Mouse (Mus musculus) limb, embryonic 14.5 days (tissue): ENCODE measurements around the gene Ltbr. TPM values are rescaled to one million over a fixed set of nuclear protein-coding genes. Genes with fewer than 3 reads are reported as not detected.
"Not testable (repeated sequence)": the region's sequence is repeated elsewhere in the genome, so short reads cannot be mapped to it uniquely, and the experiment has no call there.

ENCODE experiments used
- ATAC-seq: fragments of 200-750 bp; cut with Nextera tagmentation; 2 replicates; pipeline ENCODE4 v1.8.0; 2017; ENCODE audit warnings: low read depth, moderate number of reproducible peaks, moderate TSS enrichment; ENCODE audit not compliant: low FRiP score
- DNase-seq: peaks from one replicate; pipeline ENCODE4 v3.0.0-alpha.2; 2015; ENCODE audit warnings: low spot score
- H3K27ac ChIP-seq: fragments of 300-500 bp; sonication (generic); replicated peaks from 2 replicates; pipeline ENCODE4 v1.5.1; 2014; ENCODE audit warnings: low read depth, mild to moderate bottlenecking, low read length, moderate library complexity, mixed read lengths
- H3K27me3 ChIP-seq: fragments of 300-500 bp; sonication (generic); 2 replicates; pipeline ENCODE4 v1.6.1; 2014; ENCODE audit warnings: low read length, mixed read lengths; ENCODE audit not compliant: control insufficient read depth, insufficient read depth
- H3K36me3 ChIP-seq: fragments of 300-500 bp; sonication (generic); 2 replicates; pipeline ENCODE4 v1.6.1; 2014; ENCODE audit warnings: mild to moderate bottlenecking, low read length, moderate library complexity, mixed read lengths; ENCODE audit not compliant: control insufficient read depth, insufficient read depth
- H3K4me1 ChIP-seq: fragments of 300-500 bp; sonication (generic); 2 replicates; pipeline ENCODE4 v1.6.1; 2014; ENCODE audit warnings: antibody characterized with exemption, low read length, mixed read lengths; ENCODE audit not compliant: control insufficient read depth, insufficient read depth
- H3K4me2 ChIP-seq: fragments of 300-500 bp; sonication (generic); replicated peaks from 2 replicates; pipeline ENCODE4 v1.6.1; 2014; ENCODE audit warnings: low read depth, mild to moderate bottlenecking, low read length, moderate library complexity; ENCODE audit not compliant: severe bottlenecking
- H3K4me3 ChIP-seq: fragments of 300-500 bp; sonication (generic); replicated peaks from 2 replicates; pipeline ENCODE4 v1.5.1; 2014; ENCODE audit warnings: low read length
- H3K9ac ChIP-seq: fragments of 300-500 bp; sonication (generic); 2 replicates; pipeline ENCODE4 v1.6.1; 2014; ENCODE audit warnings: mild to moderate bottlenecking, low read depth, low read length, moderate library complexity; ENCODE audit not compliant: severe bottlenecking
- H3K9me3 ChIP-seq: fragments of 300-500 bp; sonication (generic); 2 replicates; pipeline ENCODE4 v1.6.1; 2016; ENCODE audit warnings: low read length; ENCODE audit not compliant: control insufficient read depth
- POLR2A ChIP-seq: fragments of 200-500 bp; IDR thresholded peaks from 2 replicates; pipeline ENCODE4 v1.8.0; 2012; ENCODE audit warnings: inconsistent platforms, mild to moderate bottlenecking, moderate library complexity, borderline replicate concordance; ENCODE audit not compliant: insufficient read depth, insufficient read length; ENCODE audit errors: extremely low read depth
- WGBS: fragments of 180-500 bp; shearing (Covaris S2); extraction: QIAGEN DNeasy Blood & Tissue Kit; methylation state at CpG from one replicate; pipeline ENCODE4 v1.1.7; 2014; 5-methylcytosine and 5-hydroxymethylcytosine counted together
- polyA plus RNA-seq, 2 experiments: library from polyadenylated mRNA; depleted of rRNA in 1 of 2; stranded (reverse) in 1 of 2; unstranded in 1 of 2; fragments of >200 nt; fragmentation: Nextera tagmentation in 1 of 2; extraction: Ambion mirVana in 1 of 2; gene quantifications; 2 replicates each; pipeline versions ENCODE4 v1.2.1 to v1.2.3; 2012 to 2014

Ltbr gene
- polyA plus RNA-seq, 2 experiments = 45.8 to 52.7 TPM

DNA sequence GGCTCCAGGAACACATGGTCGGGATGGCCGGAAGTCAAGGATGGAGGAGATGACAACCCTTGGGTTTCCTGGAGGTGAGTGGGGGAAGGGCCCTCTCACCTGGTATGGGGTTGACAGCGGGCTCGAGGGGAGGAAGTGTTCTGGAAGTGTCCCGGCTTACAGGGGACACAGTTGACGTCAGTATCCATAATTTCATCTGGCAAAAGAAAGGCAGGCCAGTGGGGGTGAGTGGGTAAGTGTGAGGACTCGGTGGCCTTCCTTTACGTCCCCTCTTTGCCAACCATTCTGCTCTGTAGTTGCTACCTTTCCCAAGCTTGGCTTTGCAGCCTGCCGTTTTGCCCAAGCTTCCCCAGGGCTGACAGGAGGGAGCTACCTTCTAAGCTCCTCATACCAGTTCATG is 1.5 kb downstream of the Ltbr start:
- no peak for ATAC-seq
- Histone ChIP-seq H3K4me2 (peak overlapping the region; percentile 84), H3K27me3 (no peaks in the 10 kb centered on the region), H3K36me3 (peaks cover 22% of the 10 kb centered on the region), H3K9me3 (no peaks in the 10 kb centered on the region), H3K4me3 (peak overlapping the region; percentile 52; the same call in 1 of the 2 replicates), H3K9ac (no peak overlapping the region), H3K4me1 (peaks cover 37% of the 10 kb centered on the region), H3K27ac (no peak overlapping the region)
- no peak for TF ChIP-seq POLR2A
- WGBS = 78% methylated on average over 9 of the region's 9 CpGs
- no peak for DNase-seq

DNA sequence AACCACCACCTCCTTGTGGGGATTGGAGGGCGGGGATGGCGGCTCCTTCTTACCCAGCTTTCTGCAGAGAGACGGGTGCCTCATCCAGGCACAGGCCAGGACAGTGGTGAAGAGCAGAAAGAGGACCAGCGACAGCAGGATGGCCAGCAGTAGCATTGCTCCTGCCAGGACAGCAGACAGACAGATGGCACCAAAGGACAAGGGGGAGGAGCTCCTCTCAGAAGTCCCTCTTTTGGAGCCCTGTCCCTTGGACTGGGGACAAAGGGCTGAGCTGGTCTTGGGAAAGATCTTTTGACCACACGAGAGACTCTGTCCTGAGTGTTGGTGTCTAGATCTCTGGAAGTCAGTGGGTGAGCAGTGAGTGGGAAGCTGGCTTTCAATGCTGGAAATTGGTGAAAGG is 4.3 kb downstream of the Ltbr start:
- Histone ChIP-seq H3K36me3 (peaks cover 29% of the 10 kb centered on the region), H3K4me3 (no peak overlapping the region), H3K9ac (no peak overlapping the region), H3K4me2 (no peak overlapping the region), H3K27ac (no peak overlapping the region), H3K9me3 (no peaks in the 10 kb centered on the region), H3K4me1 (peaks cover 31% of the 10 kb centered on the region), H3K27me3 (no peaks in the 10 kb centered on the region)
- WGBS = 43% methylated on average over 5 of the region's 5 CpGs
- ATAC-seq = no peak
- no peak for DNase-seq
- TF ChIP-seq POLR2A = no peak

DNA sequence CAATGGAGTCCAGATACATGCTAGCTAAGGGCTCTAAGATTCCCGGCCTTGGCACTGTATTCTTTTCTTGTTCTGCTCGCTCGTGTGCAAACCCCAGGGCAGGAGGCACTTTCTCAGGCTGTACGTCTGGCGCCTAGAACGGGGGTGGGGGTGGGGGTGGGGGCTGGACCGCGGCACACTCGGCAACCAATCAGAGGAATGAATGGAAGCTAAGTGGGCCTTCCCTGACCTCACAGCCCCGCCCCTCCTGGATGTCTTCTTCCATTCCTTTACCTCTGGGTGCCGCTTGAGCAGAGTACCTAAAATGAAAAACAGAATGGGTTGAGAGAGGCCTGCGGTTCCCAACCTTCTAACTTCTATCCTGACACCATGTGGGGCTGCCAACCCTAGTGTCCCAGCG is 4.8 kb downstream of the Ltbr start:
- Histone ChIP-seq H3K27ac (no peak overlapping the region), H3K9me3 (no peaks in the 10 kb centered on the region), H3K4me2 (no peak overlapping the region), H3K4me1 (peaks cover 26% of the 10 kb centered on the region), H3K27me3 (no peaks in the 10 kb centered on the region), H3K4me3 (no peak overlapping the region), H3K9ac (no peak overlapping the region), H3K36me3 (peaks cover 29% of the 10 kb centered on the region)
- 5% methylated on average over 13 of the region's 13 CpGs for WGBS
- TF ChIP-seq POLR2A = no peak
- DNase-seq = peak; percentile 53
- peak; percentile 42 for ATAC-seq

DNA sequence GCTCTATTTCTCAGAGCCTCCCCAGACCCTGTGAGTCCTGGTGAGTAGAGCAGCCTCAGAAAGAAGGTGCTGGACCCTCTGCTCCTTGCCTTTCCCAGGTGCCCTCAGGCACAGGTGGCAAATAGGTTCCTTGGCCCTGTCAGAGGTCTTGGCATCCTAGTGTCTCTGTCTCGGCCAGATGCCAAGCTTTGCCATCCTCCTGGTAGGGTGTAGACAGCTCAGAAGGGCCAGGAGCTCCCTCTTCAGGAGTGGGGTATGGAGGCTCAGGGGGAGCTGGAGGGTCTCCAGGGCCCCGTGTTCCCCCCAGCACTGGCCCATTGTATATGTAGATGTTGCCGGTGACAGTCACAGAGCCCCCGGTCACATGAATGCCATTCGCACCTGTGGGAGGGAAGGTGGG is 6.6 kb downstream of the Ltbr start:
- no peak for ATAC-seq
- no peak overlapping the region for H3K27ac ChIP-seq
- no peak for DNase-seq
- peaks cover 26% of the 10 kb centered on the region for H3K36me3 ChIP-seq
- no peak for TF ChIP-seq POLR2A
- H3K4me1 ChIP-seq = 0 out of 2 replicates have a peak, but pooled peaks cover 12% of the 10 kb centered on the region
- no peak overlapping the region for H3K9ac ChIP-seq
- H3K9me3 ChIP-seq = no peaks in the 10 kb centered on the region
- H3K4me3 ChIP-seq = no peak overlapping the region
- no peak overlapping the region for H3K4me2 ChIP-seq
- WGBS = 91% methylated on average over 5 of the region's 5 CpGs
- H3K27me3 ChIP-seq = no peaks in the 10 kb centered on the region

DNA sequence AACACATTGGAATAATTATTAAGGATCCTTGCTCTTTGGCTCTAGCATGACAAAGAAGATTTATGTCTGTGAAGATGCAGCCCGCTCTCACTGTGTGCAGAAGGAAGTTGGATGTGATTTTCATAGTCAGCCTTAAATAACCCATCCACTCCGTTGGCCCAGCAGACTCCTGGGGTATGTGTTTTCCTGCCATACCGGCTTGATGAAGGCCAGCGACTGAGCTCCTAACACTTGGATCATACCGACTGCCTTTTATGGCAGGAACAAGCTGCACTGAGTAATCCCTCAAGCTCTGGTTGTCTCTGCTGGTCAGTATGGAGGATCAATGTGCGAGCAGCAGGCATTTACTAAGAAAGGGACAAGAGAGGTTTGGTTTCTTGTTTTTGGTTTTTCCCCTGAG is 8.2 kb downstream of the Ltbr start:
- H3K4me1 ChIP-seq = 0 out of 2 replicates have a peak, but pooled peaks cover 5% of the 10 kb centered on the region
- DNase-seq (no peak), ATAC-seq (no peak)
- H3K4me2 ChIP-seq = no peak overlapping the region
- H3K9ac ChIP-seq = no peak overlapping the region
- WGBS = 87% methylated on average over 6 of the region's 6 CpGs
- no peak overlapping the region for H3K27ac ChIP-seq
- no peak overlapping the region for H3K4me3 ChIP-seq
- H3K27me3 ChIP-seq = no peaks in the 10 kb centered on the region
- no peak for TF ChIP-seq POLR2A
- no peaks in the 10 kb centered on the region for H3K9me3 ChIP-seq
- H3K36me3 ChIP-seq = peaks cover 24% of the 10 kb centered on the region

DNA sequence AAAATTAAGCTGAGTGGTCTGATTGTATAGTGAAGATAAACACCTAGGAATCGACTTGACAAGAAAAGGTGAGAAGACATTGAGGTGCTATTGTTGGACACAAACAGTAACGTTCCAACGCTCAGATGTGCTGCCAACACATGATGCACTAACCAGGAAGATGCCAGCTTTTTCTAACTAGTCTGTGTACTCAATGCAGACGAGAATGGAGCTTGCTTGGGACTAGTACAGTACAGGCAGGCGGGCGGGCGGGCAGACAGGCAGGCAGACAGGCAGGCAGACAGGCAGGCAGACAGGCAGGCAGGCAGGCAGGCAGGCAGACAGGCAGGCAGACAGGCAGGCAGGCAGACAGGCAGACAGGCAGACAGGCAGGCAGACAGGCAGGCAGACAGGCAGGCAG is 9.3 kb downstream of the Ltbr start:
- not testable (repeated sequence) for ATAC-seq, DNase-seq
- 87% methylated on average over 7 of the region's 7 CpGs for WGBS

More for the DNA sequence above, 9.3 kb downstream of the Ltbr start:
- not testable (repeated sequence) for H3K4me1 ChIP-seq, H3K9me3 ChIP-seq, H3K4me3 ChIP-seq, H3K4me2 ChIP-seq, H3K27ac ChIP-seq, H3K27me3 ChIP-seq, H3K9ac ChIP-seq
- peaks cover 16% of the 10 kb centered on the region for H3K36me3 ChIP-seq
